ENCODE assay signal across 14 mouse cellular contexts in genomic region chr14:28371651-28372050, GRCm38 (mm10).
"Had no signal": no experiment of that assay in that cellular context is flagged by ENCODE, and none has a peak within 500 bp of the region (broad histone marks: within the 10 kb centered on the region; RNA-seq: fewer than 3 reads in every experiment).

No protein-coding gene starts in this region.

- H3K36me3 ChIP-seq: kidney, embryonic 15.5 days; liver, embryonic 12.5 days; midbrain, embryonic 10.5 days; neural tube, embryonic 12.5 days had no signal

- H3K4me3 ChIP-seq: kidney, embryonic 15.5 days; liver, embryonic 12.5 days; midbrain, embryonic 10.5 days; neural tube, embryonic 12.5 days had no signal

- H3K4me1 ChIP-seq: liver, embryonic 12.5 days had no signal

- H3K27me3 ChIP-seq: liver, embryonic 12.5 days had no signal

- ATAC-seq: liver, embryonic 12.5 days had no signal

- H3K27ac ChIP-seq: kidney, embryonic 15.5 days; liver, embryonic 12.5 days; midbrain, embryonic 10.5 days; neural tube, embryonic 12.5 days had no signal

- DNase-seq: kidney, adult 2 months; kidney, postnatal 14 days; left cerebral cortex, postnatal 4 days; lung, embryonic 14.5 days; lung, postnatal 10 days; lung, postnatal 4 days; midbrain, embryonic 14.5 days; retina, postnatal 1 day; thymus, adult 18-20 months; thymus, postnatal 14 days had no signal

- H3K4me2 ChIP-seq: kidney, embryonic 15.5 days; liver, embryonic 12.5 days; lung, embryonic 14.5 days; neural tube, embryonic 12.5 days had no signal

- H3K9me3 ChIP-seq: kidney, embryonic 15.5 days; liver, embryonic 12.5 days; midbrain, embryonic 10.5 days; neural tube, embryonic 12.5 days had no signal

- H3K9ac ChIP-seq: kidney, embryonic 15.5 days; liver, embryonic 12.5 days; lung, embryonic 14.5 days; neural tube, embryonic 12.5 days had no signal
